Mouse (Mus musculus) gonadal fat pad, adult 2 months (tissue): ENCODE measurements around the gene Lrrc47. TPM values are rescaled to one million over a fixed set of nuclear protein-coding genes. Genes with fewer than 3 reads are reported as not detected.

Source experiments
- DNase-seq: peaks from one replicate; pipeline ENCODE4 v3.0.0-alpha.2; 2012; ENCODE audit warnings: low read depth
- polyA plus RNA-seq: library from polyadenylated mRNA; depleted of rRNA; stranded (reverse); fragments of >200 nt; gene quantifications from 2 replicates; pipeline ENCODE4 v1.2.3, GENCODE M21; 2012; rRNA removed

Gene Lrrc47
- polyA plus RNA-seq = 38.6 and 47.0 TPM in 2 replicates

DNA sequence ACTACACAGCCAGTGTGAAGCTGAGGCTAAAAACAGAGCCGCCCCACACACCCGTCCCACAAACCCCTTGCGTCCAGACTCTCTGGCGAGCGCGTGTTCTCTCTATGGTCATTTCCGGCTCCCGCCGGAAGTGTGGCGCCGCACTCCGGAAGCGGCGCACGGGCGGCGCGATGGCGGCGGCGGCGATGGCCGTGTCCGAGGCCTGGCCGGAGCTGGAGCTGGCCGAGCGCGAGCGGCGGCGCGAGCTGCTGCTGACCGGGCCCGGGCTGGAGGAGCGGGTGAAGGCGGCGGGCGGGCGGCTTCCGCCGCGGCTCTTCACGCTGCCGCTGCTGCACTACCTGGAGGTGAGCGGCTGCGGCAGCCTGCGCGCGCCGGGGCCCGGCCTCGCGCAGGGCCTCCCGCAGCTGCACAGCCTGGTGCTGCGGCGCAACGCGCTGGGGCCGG is at the start of gene Lrrc47:
Gene Lrrc47, plus strand, starts transcription at position 86 of the 444 bp plus-strand sequence.
- no peak for DNase-seq

DNA sequence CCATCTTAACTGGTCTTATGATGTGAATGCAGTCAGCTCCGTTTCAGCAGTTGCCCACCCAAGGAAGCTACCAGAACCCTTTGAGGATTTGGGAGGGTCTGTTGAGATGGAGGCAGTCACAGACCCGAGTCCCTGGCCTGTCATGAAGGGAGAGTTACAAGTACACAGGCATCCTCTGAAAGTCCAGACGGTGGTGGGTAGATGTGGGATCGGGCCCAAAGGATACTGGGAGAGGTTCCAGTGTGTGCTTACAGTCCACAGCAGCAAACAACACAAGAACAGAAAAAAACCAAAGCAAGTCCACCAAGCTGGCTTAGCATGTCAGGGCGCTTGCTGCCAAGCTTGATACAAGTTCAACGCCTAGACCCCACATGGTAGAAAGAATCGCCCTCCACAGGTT is 48.9 kb upstream of the Lrrc47 start:
- no peak for DNase-seq

DNA sequence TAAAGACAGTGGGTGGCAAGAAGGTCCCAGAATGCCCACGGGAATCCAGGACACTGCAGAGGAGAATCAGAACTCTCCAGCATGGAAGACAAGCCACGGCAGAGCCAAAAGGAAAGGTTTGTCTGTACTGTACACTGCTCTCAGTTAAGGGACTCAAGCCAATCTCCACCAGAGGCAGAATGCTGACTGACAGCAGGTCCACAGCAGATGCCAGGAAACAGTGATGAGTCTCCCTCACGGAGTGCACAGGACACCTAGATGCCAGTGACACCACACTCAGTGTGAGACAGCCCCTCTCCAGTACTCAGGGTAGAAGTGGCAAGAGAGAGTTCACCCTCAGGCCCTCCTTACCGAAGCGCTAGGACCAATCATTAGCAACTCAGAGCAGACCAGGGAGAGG is 44.9 kb upstream of the Lrrc47 start:
- no peak for DNase-seq

GRCm38 (mm10) chr4:153967556-153967955 is 44.0 kb upstream of the Lrrc47 start:
- DNase-seq = no peak

GRCm38 (mm10) chr4:153968063-153968462 is 43.5 kb upstream of the Lrrc47 start:
- DNase-seq = no peak

GRCm38 (mm10) chr4:153974431-153975291 is 36.9 kb upstream of the Lrrc47 start, which contains the start of the genes Dffb and Cep104:
Gene Dffb, minus strand, starts transcription at chr4:153975126.
Gene Cep104, plus strand, starts transcription at chr4:153975194.
- DNase-seq = no peak

- no peak for DNase-seq
These were observed 36.3 kb upstream of the Lrrc47 start for GRCm38 (mm10) chr4:153975292-153975662.

GRCm38 (mm10) chr4:153975768-153976167 is 35.8 kb upstream of the Lrrc47 start:
- no peak for DNase-seq

- DNase-seq = no peak
These were observed 32.3 kb upstream of the Lrrc47 start for GRCm38 (mm10) chr4:153979243-153979642.

DNA sequence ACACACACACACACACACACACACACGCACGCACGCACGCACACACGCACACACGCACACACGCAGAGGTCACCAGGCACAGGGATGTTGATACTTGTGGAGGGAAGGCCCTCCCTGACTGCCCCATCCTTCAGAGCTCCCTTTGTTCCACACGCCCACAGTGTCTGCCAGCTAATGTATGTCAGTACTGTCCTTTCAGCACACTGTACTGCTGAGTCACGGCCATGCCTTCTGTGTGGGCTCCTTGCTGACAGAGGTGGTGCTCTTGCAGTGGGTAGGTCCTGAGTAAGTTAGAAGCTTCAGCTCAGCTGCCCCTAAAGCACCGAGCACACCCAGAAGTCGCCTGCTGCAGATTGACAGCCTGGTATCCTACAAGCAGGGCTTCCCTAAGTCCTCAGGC is 31.1 kb upstream of the Lrrc47 start:
- no peak for DNase-seq

- no peak for DNase-seq
These were observed 18.8 kb upstream of the Lrrc47 start for GRCm38 (mm10) chr4:153992715-153993114.

DNA sequence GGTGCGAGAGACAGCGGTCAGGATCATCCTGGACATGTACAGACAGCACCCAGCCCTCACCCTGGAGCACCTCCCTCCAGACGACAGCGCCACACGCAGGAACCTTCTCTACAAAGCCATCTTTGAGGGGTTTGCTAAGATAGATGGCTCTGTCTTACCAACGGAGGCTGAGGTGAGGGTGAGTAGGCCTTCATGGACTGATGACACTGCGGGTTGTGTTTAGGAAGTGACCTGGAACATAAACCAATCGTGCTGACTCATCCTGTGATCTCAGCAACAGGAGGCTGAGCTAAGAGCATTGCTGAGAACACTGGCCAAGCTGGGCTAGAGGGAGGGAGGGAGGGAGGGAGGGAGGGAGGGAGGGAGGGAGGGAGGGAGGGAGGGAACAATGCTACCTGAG is 18.0 kb upstream of the Lrrc47 start:
- no peak for DNase-seq

GRCm38 (mm10) chr4:154005488-154005887 is 6.0 kb upstream of the Lrrc47 start:
- DNase-seq = no peak

DNA sequence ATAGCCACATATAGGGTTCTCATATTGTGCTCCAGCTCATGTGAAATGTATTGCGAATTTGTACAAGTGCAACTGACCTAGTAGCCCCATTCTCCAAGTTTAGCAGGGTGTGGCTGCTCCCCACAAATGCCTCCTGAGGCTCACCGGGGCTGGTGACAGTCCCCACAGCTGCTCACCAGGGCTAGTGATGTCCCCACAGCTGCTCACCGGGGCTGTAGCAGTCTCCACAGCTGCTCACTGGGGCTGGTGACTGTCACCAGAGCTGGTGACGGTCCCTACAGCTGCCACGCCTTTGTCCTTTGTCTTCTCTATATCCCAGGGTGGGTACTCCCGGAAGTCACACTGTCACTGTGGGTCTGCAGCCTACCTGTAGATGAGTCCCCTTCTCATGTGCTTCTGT is 5.3 kb upstream of the Lrrc47 start:
- DNase-seq = no peak

DNA sequence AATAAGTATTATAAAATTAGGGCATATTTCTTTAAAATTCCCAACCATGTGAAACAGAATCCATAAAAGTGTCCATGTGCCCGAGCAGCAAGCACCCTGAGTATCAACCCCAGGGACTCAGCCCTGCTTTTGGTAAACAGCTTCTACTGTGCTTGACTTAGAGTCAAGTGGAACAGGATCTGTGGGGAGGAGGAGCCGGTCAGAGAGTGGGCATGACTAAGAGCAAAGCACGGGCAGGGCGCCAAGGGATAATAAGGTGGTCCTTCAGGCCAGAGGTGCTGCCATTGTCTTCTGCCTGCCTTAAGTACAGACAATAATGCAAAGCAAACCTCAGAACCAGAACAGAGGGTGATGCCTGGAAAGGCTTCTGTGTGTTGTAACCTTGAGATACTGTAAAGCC is 3.8 kb upstream of the Lrrc47 start:
- no peak for DNase-seq

GRCm38 (mm10) chr4:154010907-154011645 is 455 bp upstream of the Lrrc47 start:
- no peak for DNase-seq

GRCm38 (mm10) chr4:154012132-154012882 is 776 bp downstream of the Lrrc47 start:
- DNase-seq = no peak

DNA sequence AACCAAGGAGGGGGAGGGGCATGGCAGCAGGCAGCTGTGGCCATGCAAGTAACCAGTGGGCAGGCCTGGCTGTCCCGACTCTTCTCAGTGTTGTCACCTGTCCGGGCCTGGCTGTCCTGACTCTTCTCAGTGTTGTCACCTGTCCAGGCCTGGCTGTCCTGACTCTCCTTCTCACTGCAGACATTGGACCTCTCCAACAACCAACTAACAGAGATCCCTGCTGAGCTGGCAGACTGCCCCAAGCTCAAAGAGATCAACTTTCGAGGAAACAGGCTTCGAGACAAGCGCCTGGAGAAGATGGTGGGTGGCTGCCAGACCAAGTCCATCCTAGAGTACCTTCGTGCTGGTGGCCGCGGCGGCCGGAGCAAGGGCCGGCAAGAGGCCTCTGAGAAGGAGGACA is 3.9 kb downstream of the Lrrc47 start:
- DNase-seq = no peak

- no peak for DNase-seq
These were observed 8.0 kb downstream of the Lrrc47 start for GRCm38 (mm10) chr4:154019571-154019970.

DNA sequence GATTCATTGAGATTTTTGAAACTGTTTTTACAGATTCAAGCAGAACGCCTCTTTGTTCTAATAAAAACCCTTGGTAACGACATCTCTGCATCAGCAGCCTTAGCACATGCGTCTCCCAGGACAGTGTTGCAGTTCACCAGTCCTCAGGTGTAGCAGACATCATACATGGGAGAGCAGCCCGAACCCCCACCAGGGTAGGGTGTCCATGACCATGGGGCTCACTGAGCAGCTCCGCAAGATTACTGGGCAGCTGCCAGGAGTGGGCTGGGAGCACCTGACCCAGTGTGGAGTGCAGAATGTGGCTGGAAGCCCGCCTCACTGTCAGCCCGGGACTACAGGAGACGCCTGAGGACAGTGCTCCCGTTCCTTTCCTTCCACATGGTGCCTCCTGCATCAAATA is 9.9 kb downstream of the Lrrc47 start:
- no peak for DNase-seq

- no peak for DNase-seq
These were observed 10.9 kb downstream of the Lrrc47 start for GRCm38 (mm10) chr4:154022407-154022806.

DNA sequence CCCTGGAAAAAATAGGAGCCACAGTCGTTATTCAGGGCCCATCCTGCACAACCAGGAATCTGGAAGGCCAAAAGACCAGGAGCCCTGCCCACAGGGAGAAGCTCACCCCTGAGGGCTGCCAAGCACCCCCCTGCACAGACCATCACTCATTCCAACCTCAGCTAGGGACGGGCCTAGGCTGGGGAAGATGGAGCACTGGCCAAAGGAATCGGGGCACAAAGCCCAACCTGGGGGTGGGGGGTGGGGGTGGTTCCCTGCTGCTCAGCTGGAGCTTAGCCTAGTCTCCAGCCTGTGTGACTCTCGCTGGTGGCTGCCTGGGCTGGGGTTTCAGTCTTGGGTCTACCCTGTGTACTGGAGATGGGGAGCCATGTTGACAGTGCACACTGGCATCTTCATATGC is 11.3 kb downstream of the Lrrc47 start:
- DNase-seq = no peak
